Mouse (Mus musculus) liver, postnatal 0 days (tissue): ENCODE data around the gene Arhgap45. TPM values are rescaled to one million over a fixed set of nuclear protein-coding genes. Genes with fewer than 3 reads are reported as not detected.
A peak's percentile ranks its signal among the peaks of the same experiment; 100 is the strongest.

Experiments used
- ATAC-seq: fragments of 200-750 bp; cut with Nextera tagmentation; 2 replicates; pipeline ENCODE4 v1.8.0; 2017; ENCODE audit warnings: mild to moderate bottlenecking, moderate library complexity
- DNase-seq: peaks from one replicate; pipeline ENCODE4 v3.0.0-alpha.2; 2016
- H3K27ac ChIP-seq: fragments of 300-500 bp; sonication (generic); 2 replicates; pipeline ENCODE4 v1.5.1; 2014; ENCODE audit warnings: antibody characterized with exemption, moderate library complexity, mild to moderate bottlenecking, low read depth
- H3K27me3 ChIP-seq: fragments of 300-500 bp; sonication (generic); 2 replicates; pipeline ENCODE4 v1.6.1; 2014; ENCODE audit warnings: low read length, control low read depth, mixed read lengths; ENCODE audit not compliant: insufficient read depth
- H3K36me3 ChIP-seq: fragments of 300-500 bp; sonication (generic); replicated peaks from 2 replicates; pipeline ENCODE4 v1.6.1; 2014; ENCODE audit warnings: mild to moderate bottlenecking, control low read depth, low read length, moderate library complexity, mixed read lengths; ENCODE audit not compliant: insufficient read depth
- H3K4me1 ChIP-seq: fragments of 300-500 bp; sonication (generic); 2 replicates; pipeline ENCODE4 v1.6.1; 2014; ENCODE audit warnings: antibody characterized with exemption, mild to moderate bottlenecking, control low read depth; ENCODE audit not compliant: insufficient read depth
- H3K4me2 ChIP-seq: fragments of 300-500 bp; sonication (generic); 2 replicates; pipeline ENCODE4 v1.6.1; 2014; ENCODE audit warnings: low read depth, mild to moderate bottlenecking, low read length, moderate library complexity, mixed read lengths
- H3K4me3 ChIP-seq: fragments of 300-500 bp; sonication (generic); 2 replicates; pipeline ENCODE4 v1.5.1; 2014; ENCODE audit warnings: low read depth, low read length
- H3K9ac ChIP-seq: fragments of 300-500 bp; sonication (generic); replicated peaks from 2 replicates; pipeline ENCODE4 v1.6.1; 2014; ENCODE audit warnings: mild to moderate bottlenecking, moderate library complexity
- H3K9me3 ChIP-seq: fragments of 300-500 bp; sonication (generic); 2 replicates; pipeline ENCODE4 v1.6.1; 2016; ENCODE audit warnings: mild to moderate bottlenecking, control low read depth, low read length, mixed read lengths
- CTCF ChIP-seq: sonication (generic); IDR thresholded peaks from 2 replicates; pipeline ENCODE4 v1.5.1; 2016; ENCODE audit warnings: antibody characterized with exemption, low read depth
- EP300 ChIP-seq: IDR thresholded peaks from 2 replicates; pipeline ENCODE4 v1.6.1; 2016; ENCODE audit warnings: antibody characterized with exemption, low read depth, mild to moderate bottlenecking
- WGBS: fragments of 180-500 bp; shearing (Covaris S2); extraction: QIAGEN DNeasy Blood & Tissue Kit; methylation state at CpG from one replicate; pipeline ENCODE4 v1.1.7; 2014; ENCODE audit not compliant: insufficient replicate concordance; 5-methylcytosine and 5-hydroxymethylcytosine counted together
- polyA plus RNA-seq: library from polyadenylated mRNA; unstranded; fragments of >200 nt; fragmentation: Nextera tagmentation; extraction: Ambion mirVana; gene quantifications from 2 replicates; pipeline ENCODE4 v1.2.1, GENCODE M21; 2015

Arhgap45 gene
- polyA plus RNA-seq, 1 experiment from 2014 or later, result 14.2 TPM

GRCm38 (mm10) chr10:79972831-79973230, 43.6 kb upstream of the Arhgap45 start:
- Histone ChIP-seq H3K36me3 (peaks cover 28% of the 10 kb centered on the region), H3K9ac (no peak overlapping the region; the same call in 1 of the 2 replicates), H3K4me1 (peaks cover 3% of the 10 kb centered on the region; the same call in 1 of the 2 replicates), H3K4me3 (no peak overlapping the region), H3K27me3 (peaks cover 23% of the 10 kb centered on the region), H3K4me2 (no peak overlapping the region), H3K27ac (no peak overlapping the region), H3K9me3 (peaks cover 9% of the 10 kb centered on the region; the same call in 1 of the 2 replicates)
- TF ChIP-seq CTCF (no peak), EP300 (no peak)
- WGBS, result 51% methylated on average over 14 of the region's 14 CpGs
- ATAC-seq (peak; percentile 24; the same call in 1 of the 2 replicates), DNase-seq (peak; percentile 59)

- TF ChIP-seq EP300 (no peak), CTCF (no peak)
- no peak overlapping the region for H3K4me3 ChIP-seq
- no peak overlapping the region for H3K4me2 ChIP-seq
- peaks cover 9% of the 10 kb centered on the region; the same call in 1 of the 2 replicates for H3K9me3 ChIP-seq
- H3K9ac ChIP-seq, result no peak overlapping the region
- DNase-seq (no peak), ATAC-seq (no peak)
- H3K36me3 ChIP-seq, result peaks cover 36% of the 10 kb centered on the region
- 84% methylated on average over 21 of the region's 21 CpGs for WGBS
- no peak overlapping the region for H3K27ac ChIP-seq
- H3K27me3 ChIP-seq, result peaks cover 23% of the 10 kb centered on the region
- peaks cover 3% of the 10 kb centered on the region; the same call in 1 of the 2 replicates for H3K4me1 ChIP-seq
Observed at GRCm38 (mm10) chr10:79974087-79974486, 42.4 kb upstream of the Arhgap45 start.

GRCm38 (mm10) chr10:79974668-79975067, 41.8 kb upstream of the Arhgap45 start:
- Histone ChIP-seq H3K9ac (no peak overlapping the region), H3K27me3 (peaks cover 23% of the 10 kb centered on the region), H3K4me3 (no peak overlapping the region), H3K4me2 (no peak overlapping the region), H3K27ac (no peak overlapping the region), H3K4me1 (peaks cover 3% of the 10 kb centered on the region; the same call in 1 of the 2 replicates), H3K9me3 (peaks cover 9% of the 10 kb centered on the region; the same call in 1 of the 2 replicates), H3K36me3 (peaks cover 37% of the 10 kb centered on the region)
- TF ChIP-seq CTCF (no peak), EP300 (no peak)
- ATAC-seq, result no peak
- no peak for DNase-seq
- WGBS, result 70% methylated on average over 8 of the region's 8 CpGs

GRCm38 (mm10) chr10:79976071-79976721, 40.3 kb upstream of the Arhgap45 start:
- 90% methylated on average over 28 of the region's 28 CpGs for WGBS
- Histone ChIP-seq H3K27me3 (peaks cover 12% of the 10 kb centered on the region), H3K9me3 (peaks cover 9% of the 10 kb centered on the region; the same call in 1 of the 2 replicates), H3K36me3 (peaks cover 37% of the 10 kb centered on the region), H3K4me1 (peaks cover 3% of the 10 kb centered on the region; the same call in 1 of the 2 replicates), H3K9ac (no peak overlapping the region), H3K4me3 (no peak overlapping the region), H3K4me2 (no peak overlapping the region), H3K27ac (no peak overlapping the region)
- no peak for DNase-seq
- no peak for ATAC-seq
- TF ChIP-seq CTCF (no peak), EP300 (no peak)

GRCm38 (mm10) chr10:79976722-79977107, 39.7 kb upstream of the Arhgap45 start:
- no peak overlapping the region for H3K27ac ChIP-seq
- no peak for DNase-seq
- WGBS, result 95% methylated on average over 36 of the region's 36 CpGs
- ATAC-seq, result no peak
- TF ChIP-seq CTCF, result no peak
- TF ChIP-seq EP300, result no peak
- H3K36me3 ChIP-seq, result peaks cover 37% of the 10 kb centered on the region
- peaks cover 6% of the 10 kb centered on the region for H3K27me3 ChIP-seq
- no peak overlapping the region for H3K9ac ChIP-seq
- H3K4me3 ChIP-seq, result no peak overlapping the region
- H3K4me2 ChIP-seq, result no peak overlapping the region
- H3K9me3 ChIP-seq, result peaks cover 9% of the 10 kb centered on the region; the same call in 1 of the 2 replicates
- peaks cover 3% of the 10 kb centered on the region; the same call in 1 of the 2 replicates for H3K4me1 ChIP-seq

GRCm38 (mm10) chr10:79977324-79977723, 39.1 kb upstream of the Arhgap45 start:
- peaks cover 9% of the 10 kb centered on the region; the same call in 1 of the 2 replicates for H3K9me3 ChIP-seq
- H3K36me3 ChIP-seq, result peaks cover 38% of the 10 kb centered on the region
- peaks cover 5% of the 10 kb centered on the region for H3K4me1 ChIP-seq
- H3K4me3 ChIP-seq, result no peak overlapping the region
- no peak for DNase-seq
- TF ChIP-seq CTCF, result no peak
- TF ChIP-seq EP300, result no peak
- H3K9ac ChIP-seq, result no peak overlapping the region
- H3K4me2 ChIP-seq, result no peak overlapping the region
- ATAC-seq, result no peak
- H3K27ac ChIP-seq, result no peak overlapping the region
- H3K27me3 ChIP-seq, result 0 out of 2 replicates have a peak, but pooled peaks cover under 1% of the 10 kb centered on the region
- WGBS, result 95% methylated on average over 28 of the region's 28 CpGs
